Mouse (Mus musculus) lung, adult 2 months (tissue): ENCODE measurements at regions not wholly inside any gene's neighbourhood (a gene's known extent, or its start where the extent isn't known, plus 50 kb on each side); places are given as distances from the start of the nearest gene placed in this dataset.

Experiments used
- CTCF ChIP-seq: fragments of 200-500 bp; IDR thresholded peaks from 2 replicates; pipeline ENCODE4 v1.5.1; 2011; ENCODE audit warnings: mild to moderate bottlenecking, low read length, control low read depth; ENCODE audit not compliant: insufficient read depth
- POLR2A ChIP-seq: fragments of 200-500 bp; IDR thresholded peaks from 2 replicates; pipeline ENCODE4 v1.6.1; 2011; ENCODE audit warnings: low read depth, mild to moderate bottlenecking, control low read depth, low read length, borderline replicate concordance; ENCODE audit errors: extremely low read depth

DNA sequence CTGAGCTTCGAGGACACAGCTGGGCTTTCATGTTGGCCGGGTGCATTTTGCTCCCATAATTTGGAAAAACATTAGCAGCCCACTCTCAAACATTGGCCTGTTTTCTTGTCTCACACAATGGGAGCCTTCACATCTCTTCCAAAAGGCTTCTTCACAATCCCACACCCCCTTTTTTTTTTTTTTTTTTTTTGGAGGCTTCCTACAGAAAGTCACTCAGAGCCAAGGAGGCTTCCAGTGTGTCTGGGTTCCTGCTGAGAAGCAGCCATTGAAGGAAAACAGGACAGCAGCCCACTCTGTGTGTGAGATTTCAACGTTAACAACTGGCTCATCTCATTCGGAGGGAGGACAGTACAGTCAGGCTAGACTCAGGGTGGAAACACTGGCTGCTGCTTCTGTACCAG is 120.8 kb upstream of the Gm17728 start:
- TF ChIP-seq POLR2A (no peak), CTCF (no peak)
